Mouse (Mus musculus) naive thymus-derived CD4-positive, alpha-beta T cell, adult 5 months (primary cell): ENCODE results near the gene Ngp. TPM values are rescaled to one million over a fixed set of nuclear protein-coding genes. Genes with fewer than 3 reads are reported as not detected.

Experiments
- polyA plus RNA-seq: library from polyadenylated mRNA; unstranded; fragments of 100-300 nt; shearing (Covaris generic); gene quantifications from one replicate; pipeline ENCODE4 v1.2.1, GENCODE M21; 2017

Ngp gene
- not detected for polyA plus RNA-seq

GRCm38 (mm10) chr9:110419511-110420112 is at the start of gene Ngp:
Ngp (plus strand) TSS chr9:110419747.

GRCm38 (mm10) chr9:110408099-110408773 is 11.3 kb upstream of the Ngp start, which contains the start of gene Ptpn23:
Ptpn23 (minus strand) TSS chr9:110408213.

Other genes starting within 250 kb of the Ngp start
- not detected for gene Cspg5, start 176.0 kb upstream of the Ngp start, polyA plus RNA-seq
- gene Elp6, start 114.6 kb upstream of the Ngp start, polyA plus RNA-seq = 9.1 TPM
- gene Scap, start 86.5 kb upstream of the Ngp start, polyA plus RNA-seq = 70.8 TPM
- 4.8 TPM for gene Ptpn23, start 11.5 kb upstream of the Ngp start, polyA plus RNA-seq
- 12.9 TPM for gene Klhl18, start 56.9 kb downstream of the Ngp start, polyA plus RNA-seq
- 0.34 TPM for gene Kif9, start 57.2 kb downstream of the Ngp start, polyA plus RNA-seq
- 44.2 TPM for gene Setd2, start 112.8 kb downstream of the Ngp start, polyA plus RNA-seq
- 1.3 TPM for gene Nradd, start 204.7 kb downstream of the Ngp start, polyA plus RNA-seq
- 32.5 TPM for gene Nbeal2, start 234.4 kb downstream of the Ngp start, polyA plus RNA-seq
- gene Ccdc12, start 236.8 kb downstream of the Ngp start, polyA plus RNA-seq = 178 TPM